Mouse (Mus musculus) midbrain, embryonic 14.5 days (tissue): ENCODE results near the gene Pde7b. TPM values are rescaled to one million over a fixed set of nuclear protein-coding genes. Genes with fewer than 3 reads are reported as not detected.

Experiments used
- ATAC-seq: fragments of 200-750 bp; cut with Nextera tagmentation; 2 replicates; pipeline ENCODE4 v1.8.0; 2017; ENCODE audit warnings: moderate number of reproducible peaks, moderate library complexity; ENCODE audit not compliant: low FRiP score, low TSS enrichment
- DNase-seq: peaks from one replicate; pipeline ENCODE4 v3.0.0-alpha.2; 2015
- H3K27ac ChIP-seq: fragments of 300-500 bp; sonication (generic); replicated peaks from 2 replicates; pipeline ENCODE4 v1.5.1; 2014; ENCODE audit warnings: mild to moderate bottlenecking, low read depth, low read length, moderate library complexity
- H3K27me3 ChIP-seq: fragments of 300-500 bp; sonication (generic); 2 replicates; pipeline ENCODE4 v1.6.1; 2014; ENCODE audit warnings: low read length, control low read depth, mixed read lengths; ENCODE audit not compliant: control insufficient read depth, insufficient read depth
- H3K36me3 ChIP-seq: fragments of 300-500 bp; sonication (generic); 2 replicates; pipeline ENCODE4 v1.6.1; 2014; ENCODE audit warnings: low read length, control low read depth; ENCODE audit not compliant: control insufficient read depth, insufficient read depth
- H3K4me1 ChIP-seq: fragments of 300-500 bp; sonication (generic); 2 replicates; pipeline ENCODE4 v1.6.1; 2014; ENCODE audit warnings: mild to moderate bottlenecking, antibody characterized with exemption, low read length, control low read depth; ENCODE audit not compliant: control insufficient read depth, insufficient read depth
- H3K4me2 ChIP-seq: fragments of 300-500 bp; sonication (generic); 2 replicates; pipeline ENCODE4 v1.6.1; 2014; ENCODE audit warnings: mild to moderate bottlenecking, low read length, moderate library complexity
- H3K4me3 ChIP-seq: fragments of 300-500 bp; sonication (generic); replicated peaks from 2 replicates; pipeline ENCODE4 v1.5.1; 2014; ENCODE audit warnings: low read depth, low read length
- H3K9ac ChIP-seq: fragments of 300-500 bp; sonication (generic); replicated peaks from 2 replicates; pipeline ENCODE4 v1.6.1; 2014; ENCODE audit warnings: mild to moderate bottlenecking, low read length, moderate library complexity
- H3K9me3 ChIP-seq: fragments of 300-500 bp; sonication (generic); 2 replicates; pipeline ENCODE4 v1.6.1; 2016; ENCODE audit warnings: low read length, control low read depth, mixed read lengths; ENCODE audit not compliant: control insufficient read depth
- WGBS: fragments of 180-500 bp; shearing (Covaris S2); extraction: QIAGEN DNeasy Blood & Tissue Kit; methylation state at CpG from one replicate; pipeline ENCODE4 v1.1.7; 2014; 5-methylcytosine and 5-hydroxymethylcytosine counted together
- polyA plus RNA-seq: library from polyadenylated mRNA; unstranded; fragments of >200 nt; fragmentation: Nextera tagmentation; extraction: Ambion mirVana; gene quantifications from 2 replicates; pipeline ENCODE4 v1.2.1, GENCODE M21; 2014

Pde7b gene
- polyA plus RNA-seq, 1 experiment from 2014 or later = 2.0 TPM

- Histone ChIP-seq H3K27me3 (no peaks in the 10 kb centered on the region), H3K9me3 (no peaks in the 10 kb centered on the region), H3K36me3 (no peaks in the 10 kb centered on the region), H3K4me2 (no peak overlapping the region), H3K27ac (no peak overlapping the region), H3K4me3 (no peak overlapping the region), H3K4me1 (no peaks in the 10 kb centered on the region), H3K9ac (no peak overlapping the region)
- DNase-seq = no peak
- WGBS = 85% methylated on average over 8 of the region's 8 CpGs
- ATAC-seq = no peak
Observed at GRCm38 (mm10) chr10:20621661-20622454, 103.0 kb downstream of the Pde7b start.

- 68% methylated on average over 2 of the region's 2 CpGs for WGBS
- H3K4me2 ChIP-seq = no peak overlapping the region
- no peaks in the 10 kb centered on the region for H3K27me3 ChIP-seq
- H3K27ac ChIP-seq = no peak overlapping the region
- H3K4me3 ChIP-seq = no peak overlapping the region
- H3K36me3 ChIP-seq = no peaks in the 10 kb centered on the region
- H3K9me3 ChIP-seq = no peaks in the 10 kb centered on the region
- DNase-seq (peak; percentile 50), ATAC-seq (no peak)
- H3K9ac ChIP-seq = no peak overlapping the region
- H3K4me1 ChIP-seq = no peaks in the 10 kb centered on the region
Observed at GRCm38 (mm10) chr10:20606007-20606406, 118.9 kb downstream of the Pde7b start.

- Histone ChIP-seq H3K4me1 (no peaks in the 10 kb centered on the region), H3K36me3 (no peaks in the 10 kb centered on the region), H3K27ac (no peak overlapping the region), H3K9ac (no peak overlapping the region), H3K9me3 (no peaks in the 10 kb centered on the region), H3K4me2 (no peak overlapping the region), H3K27me3 (no peaks in the 10 kb centered on the region), H3K4me3 (no peak overlapping the region)
- DNase-seq = no peak
- ATAC-seq = no peak
- WGBS = 75% methylated on average over 5 of the region's 5 CpGs
Observed at GRCm38 (mm10) chr10:20595107-20595810, 129.6 kb downstream of the Pde7b start.

GRCm38 (mm10) chr10:20594015-20594414 lies 130.9 kb downstream of the Pde7b start:
- H3K4me1 ChIP-seq = no peaks in the 10 kb centered on the region
- H3K27ac ChIP-seq = no peak overlapping the region
- WGBS = 71% methylated on average over 5 of the region's 5 CpGs
- H3K9ac ChIP-seq = no peak overlapping the region
- no peaks in the 10 kb centered on the region for H3K27me3 ChIP-seq
- ATAC-seq = no peak
- H3K9me3 ChIP-seq = no peaks in the 10 kb centered on the region
- H3K4me3 ChIP-seq = no peak overlapping the region
- no peak overlapping the region for H3K4me2 ChIP-seq
- H3K36me3 ChIP-seq = no peaks in the 10 kb centered on the region
- no peak for DNase-seq

GRCm38 (mm10) chr10:20590100-20590499 lies 134.8 kb downstream of the Pde7b start:
- Histone ChIP-seq H3K9ac (no peak overlapping the region), H3K27me3 (no peaks in the 10 kb centered on the region), H3K4me3 (no peak overlapping the region), H3K4me1 (no peaks in the 10 kb centered on the region), H3K27ac (no peak overlapping the region), H3K9me3 (no peaks in the 10 kb centered on the region), H3K4me2 (no peak overlapping the region), H3K36me3 (no peaks in the 10 kb centered on the region)
- DNase-seq (no peak), ATAC-seq (no peak)
- 79% methylated on average over 7 of the region's 7 CpGs for WGBS

GRCm38 (mm10) chr10:20585959-20586358 lies 138.9 kb downstream of the Pde7b start:
- Histone ChIP-seq H3K27me3 (no peaks in the 10 kb centered on the region), H3K36me3 (no peaks in the 10 kb centered on the region), H3K9me3 (no peaks in the 10 kb centered on the region), H3K4me2 (no peak overlapping the region), H3K4me1 (no peaks in the 10 kb centered on the region), H3K27ac (no peak overlapping the region), H3K4me3 (no peak overlapping the region), H3K9ac (no peak overlapping the region)
- 94% methylated on average over 4 of the region's 4 CpGs for WGBS
- DNase-seq (no peak), ATAC-seq (no peak)

GRCm38 (mm10) chr10:20575002-20575401 lies 149.9 kb downstream of the Pde7b start:
- ATAC-seq = no peak
- H3K4me2 ChIP-seq = no peak overlapping the region
- no peaks in the 10 kb centered on the region for H3K27me3 ChIP-seq
- no peak overlapping the region for H3K27ac ChIP-seq
- no peak for DNase-seq
- H3K4me1 ChIP-seq = no peaks in the 10 kb centered on the region
- no peaks in the 10 kb centered on the region for H3K9me3 ChIP-seq
- H3K9ac ChIP-seq = no peak overlapping the region
- H3K4me3 ChIP-seq = no peak overlapping the region
- WGBS = 93% methylated on average over 11 of the region's 11 CpGs
- no peaks in the 10 kb centered on the region for H3K36me3 ChIP-seq

- 90% methylated on average over 1 of the region's 1 CpGs for WGBS
Observed at GRCm38 (mm10) chr10:20574414-20574813, 150.5 kb downstream of the Pde7b start.

GRCm38 (mm10) chr10:20571521-20571920 lies 153.4 kb downstream of the Pde7b start:
- ATAC-seq = no peak
- Histone ChIP-seq H3K27me3 (no peaks in the 10 kb centered on the region), H3K9ac (no peak overlapping the region), H3K9me3 (no peaks in the 10 kb centered on the region), H3K4me1 (no peaks in the 10 kb centered on the region), H3K4me3 (no peak overlapping the region), H3K27ac (no peak overlapping the region), H3K4me2 (no peak overlapping the region), H3K36me3 (no peaks in the 10 kb centered on the region)
- WGBS = 89% methylated on average over 2 of the region's 2 CpGs
- DNase-seq = no peak

More at GRCm38 (mm10) chr10:20574414-20574813, 150.5 kb downstream of the Pde7b start:
- H3K9me3 ChIP-seq = no peaks in the 10 kb centered on the region
- H3K9ac ChIP-seq = no peak overlapping the region
- H3K4me2 ChIP-seq = no peak overlapping the region
- no peak overlapping the region for H3K4me3 ChIP-seq
- ATAC-seq (no peak), DNase-seq (no peak)
- H3K36me3 ChIP-seq = no peaks in the 10 kb centered on the region
- H3K27ac ChIP-seq = no peak overlapping the region
- no peaks in the 10 kb centered on the region for H3K4me1 ChIP-seq
- H3K27me3 ChIP-seq = no peaks in the 10 kb centered on the region
